Mouse (Mus musculus) stomach, postnatal 0 days (tissue): Measurements from ENCODE around the gene Nrp2.

Source experiments
- CTCF ChIP-seq: IDR thresholded peaks from 2 replicates; pipeline ENCODE4 v1.5.1; 2016; ENCODE audit warnings: antibody characterized with exemption, low read depth, mild to moderate bottlenecking, moderate library complexity
- EP300 ChIP-seq: optimal IDR thresholded peaks from 2 replicates; pipeline ENCODE3; 2016; ENCODE audit warnings: antibody characterized with exemption

DNA sequence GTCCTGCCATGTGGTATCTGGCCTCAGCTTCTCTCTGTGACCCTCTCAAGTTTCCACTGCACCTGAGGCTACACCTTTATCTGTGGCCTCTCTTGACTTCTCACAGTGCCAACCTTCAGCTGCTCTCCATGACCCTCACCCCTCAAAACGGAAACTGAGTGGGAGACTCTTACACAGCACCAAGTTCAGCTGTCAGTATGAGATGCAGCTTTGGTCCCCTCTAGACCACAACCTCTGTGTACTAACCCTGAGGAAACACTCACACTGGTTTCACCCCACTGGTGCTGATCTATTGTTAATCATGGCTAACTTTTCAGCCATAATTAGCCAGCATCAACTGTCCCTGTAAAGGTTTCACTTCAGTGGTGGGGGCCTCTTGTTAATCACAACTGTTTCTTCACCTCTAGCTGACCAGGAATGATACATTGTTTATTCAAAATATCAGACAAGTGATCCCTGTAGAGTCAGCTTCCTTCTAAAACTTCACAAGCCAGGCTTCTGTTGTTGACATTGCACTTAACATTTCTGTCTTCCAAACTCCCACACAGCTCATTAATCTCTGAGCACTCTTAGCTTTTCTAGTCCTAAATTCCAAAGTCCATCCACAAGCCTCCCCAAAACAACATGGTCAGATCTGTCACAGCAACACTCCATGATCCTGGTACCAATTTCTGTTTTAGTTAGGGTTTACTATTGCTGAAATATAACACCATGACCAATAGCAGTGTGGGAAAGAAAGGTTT, 131.5 kb downstream of the Nrp2 start:
- no peak for TF ChIP-seq EP300
- TF ChIP-seq CTCF = no peak
